Mouse (Mus musculus): ENCODE data around the gene Ttc37.

Ttc37 gene

DNA sequence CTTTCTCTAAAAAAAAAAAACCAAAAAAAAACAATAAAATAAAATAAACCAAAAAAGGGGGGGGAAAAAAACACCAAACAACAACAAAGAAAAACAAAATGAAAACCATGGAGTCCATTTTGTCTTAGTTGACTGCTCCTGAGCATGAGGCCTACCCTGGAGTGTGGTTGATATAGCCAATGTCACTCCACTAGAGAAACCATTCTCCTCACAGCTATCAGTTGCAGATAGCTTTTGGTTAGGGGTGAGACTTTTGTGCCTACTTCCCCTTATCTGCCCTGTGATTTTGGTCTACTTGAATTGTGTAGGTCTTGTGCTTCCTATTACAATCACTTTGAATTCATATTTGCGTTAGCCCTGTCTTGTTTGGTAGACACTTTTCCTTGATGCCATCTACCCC is 59.0 kb downstream of the Ttc37 start:
- DNase-seq (ENCODE audit: low read depth) = no peak

DNA sequence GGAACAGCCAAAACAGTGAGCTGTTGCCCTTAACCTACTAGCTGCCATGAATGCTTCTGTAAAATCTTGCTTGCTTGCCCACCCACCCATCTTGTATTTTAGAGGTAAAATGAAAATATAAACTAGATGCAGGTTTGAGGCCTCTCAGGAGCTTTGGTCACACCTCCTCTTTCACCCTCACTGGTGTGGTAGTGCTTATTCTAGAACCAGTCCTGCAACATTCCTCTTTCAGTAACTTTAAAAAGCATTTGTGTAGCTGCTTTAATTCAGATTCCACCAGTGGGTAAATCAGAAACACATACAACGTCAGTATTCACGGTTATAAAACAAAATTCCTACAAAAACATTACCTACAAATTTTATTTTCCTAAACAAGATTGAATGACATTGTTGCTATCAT is 62.1 kb downstream of the Ttc37 start:
- no peak for DNase-seq (ENCODE audit: low read depth)

DNA sequence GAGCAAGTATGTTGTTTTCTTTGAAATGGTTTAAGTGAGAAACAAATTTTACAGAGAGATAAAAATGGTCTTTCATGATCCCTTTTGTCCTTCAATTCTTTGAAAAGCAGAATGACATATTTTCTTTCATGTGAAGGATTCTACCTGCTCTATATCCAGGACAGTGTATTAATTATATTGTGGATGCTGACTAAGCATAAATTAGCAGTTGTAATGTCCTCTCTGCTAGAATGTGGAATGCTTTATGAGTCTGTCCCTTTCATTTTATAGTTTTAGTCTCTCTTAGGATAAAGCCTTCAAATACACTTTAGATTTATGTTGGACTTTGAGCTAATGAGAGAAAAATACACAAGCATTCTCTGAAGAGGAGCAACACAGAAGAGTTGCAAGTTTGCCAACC is 75.8 kb downstream of the Ttc37 start:
- DNase-seq (ENCODE audit: low read depth) = no peak

DNA sequence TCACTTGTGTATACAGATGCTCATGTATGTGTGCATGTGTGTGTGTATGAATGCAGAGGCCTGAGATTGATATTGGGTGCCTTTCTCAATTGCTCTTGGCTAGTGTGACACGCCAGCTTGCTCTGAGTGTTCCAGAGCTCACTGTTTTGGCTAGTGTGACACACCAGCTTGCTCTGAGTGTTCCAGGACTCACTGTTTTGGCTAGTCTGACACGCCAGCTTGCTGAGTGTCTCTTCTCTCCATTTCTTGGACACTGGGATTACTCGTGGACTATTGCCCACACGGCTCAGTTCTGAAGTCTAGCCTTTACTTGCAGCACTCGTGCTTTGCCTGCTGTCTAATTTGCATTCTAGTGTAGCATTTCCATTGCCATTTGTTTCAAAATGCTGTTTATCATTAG is 80.2 kb downstream of the Ttc37 start:
- no peak for DNase-seq (ENCODE audit: low read depth)

DNA sequence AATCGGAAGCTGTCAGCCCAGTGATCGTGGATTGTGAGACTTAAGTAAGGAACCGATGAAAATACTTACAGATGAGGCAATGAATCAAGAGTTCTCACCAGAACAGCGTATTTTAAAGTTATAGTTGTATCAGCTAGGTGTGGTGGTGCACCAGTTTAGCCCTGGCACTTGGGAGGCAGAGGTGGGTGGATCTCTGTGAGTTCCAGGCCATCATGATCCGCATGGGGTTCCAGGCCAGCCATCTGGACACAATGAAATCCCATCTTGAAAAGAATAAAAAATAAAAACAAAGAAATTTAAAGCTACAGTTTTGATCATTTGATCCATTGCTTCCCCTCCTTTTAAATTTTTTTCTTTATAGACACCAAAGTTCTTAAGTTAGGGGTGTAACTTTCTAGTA is 89.1 kb downstream of the Ttc37 start:
- no peak for DNase-seq (ENCODE audit: low read depth)

DNA sequence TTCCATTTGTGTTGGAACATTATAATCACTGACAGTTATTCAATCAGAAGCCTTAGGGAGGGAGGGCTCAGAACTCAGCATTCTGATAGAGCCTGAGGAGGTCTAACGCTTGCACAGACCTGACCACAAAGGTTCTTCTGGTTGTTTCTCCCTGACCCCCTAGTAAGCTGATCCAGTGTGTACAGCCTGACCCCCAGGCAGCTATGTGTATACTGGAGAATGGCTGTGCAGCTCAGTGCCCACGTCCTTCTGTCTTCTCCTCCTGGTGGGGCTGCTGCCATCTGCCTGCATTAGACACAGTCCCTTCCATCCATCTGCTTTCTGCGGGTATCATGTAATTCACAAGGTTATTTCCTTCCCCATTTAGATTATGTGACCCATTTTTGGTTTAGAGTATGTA is 90.7 kb downstream of the Ttc37 start:
- DNase-seq (ENCODE audit: low read depth) = no peak

DNA sequence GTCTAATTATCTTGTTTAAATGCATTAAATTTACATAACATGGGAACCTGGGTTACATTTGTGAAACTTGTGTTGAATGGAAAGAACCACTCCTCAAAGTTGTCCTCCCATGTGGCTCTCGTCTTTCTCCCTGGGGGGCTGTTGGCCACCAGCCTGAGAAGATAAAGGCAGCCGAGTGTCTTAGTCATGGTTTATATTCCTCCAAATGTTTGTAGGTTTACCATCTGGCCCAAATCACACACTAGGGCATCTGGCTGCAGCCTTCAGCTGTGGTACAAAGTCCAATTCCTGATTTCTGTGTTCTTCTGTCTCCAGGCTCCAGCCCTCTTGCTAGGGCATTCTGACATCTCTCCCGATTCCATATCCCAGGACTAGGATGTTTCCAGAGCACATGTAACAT is 91.7 kb downstream of the Ttc37 start:
- no peak for DNase-seq (ENCODE audit: low read depth)

DNA sequence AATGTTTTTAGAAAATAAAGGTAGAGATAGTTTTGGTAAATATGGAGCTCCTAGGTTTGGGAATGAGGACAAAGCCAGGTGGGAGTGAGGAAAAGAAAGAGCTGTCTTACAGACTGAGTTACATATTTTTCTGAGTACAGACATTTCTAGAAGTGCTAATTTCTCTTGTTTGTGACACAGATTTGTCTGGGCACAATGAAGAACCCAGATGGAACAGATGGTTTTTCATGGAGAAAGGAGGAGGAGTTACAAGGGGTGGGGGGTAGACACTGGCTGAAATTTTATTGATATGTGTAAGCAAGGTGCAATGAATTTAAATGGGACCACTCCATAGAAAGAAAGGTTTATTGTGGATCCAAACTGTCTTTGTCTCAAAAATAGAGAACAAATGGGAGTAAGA is 96.4 kb downstream of the Ttc37 start:
- no peak for DNase-seq (ENCODE audit: low read depth)

DNA sequence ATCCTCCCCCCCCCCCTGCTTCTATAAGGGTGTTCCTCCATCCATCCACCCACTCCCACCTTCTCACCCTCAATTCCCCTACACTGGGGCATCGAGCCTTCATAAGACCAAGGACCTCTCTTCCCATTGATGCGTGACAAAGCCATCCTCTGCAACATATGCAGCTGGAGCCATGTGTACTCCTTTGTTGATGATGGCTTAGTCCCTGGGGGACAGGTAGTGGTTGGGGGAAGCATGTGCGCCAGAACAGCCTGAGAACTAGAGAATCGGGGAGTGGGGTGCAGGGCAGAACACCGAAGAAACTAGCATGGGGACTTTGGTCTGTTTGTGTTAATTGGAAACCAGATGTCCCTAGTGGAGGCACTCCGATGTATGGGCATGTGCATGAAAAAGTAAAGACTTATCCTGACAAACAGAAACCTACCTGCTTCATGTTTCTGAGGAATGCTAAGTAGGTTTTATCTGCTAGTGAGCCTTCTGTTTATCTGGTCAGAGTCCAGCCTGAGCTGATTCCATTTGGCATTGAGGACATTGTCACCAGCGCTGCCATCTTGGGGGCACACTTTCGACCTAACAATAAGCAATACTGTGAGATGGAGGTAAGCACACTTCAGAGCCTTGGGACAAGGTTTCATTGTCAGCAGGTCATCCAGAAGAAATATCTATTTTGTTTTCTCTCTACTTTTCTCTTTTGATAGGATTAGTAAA is 97.1 kb downstream of the Ttc37 start:
- no peak for DNase-seq (ENCODE audit: low read depth)

DNA sequence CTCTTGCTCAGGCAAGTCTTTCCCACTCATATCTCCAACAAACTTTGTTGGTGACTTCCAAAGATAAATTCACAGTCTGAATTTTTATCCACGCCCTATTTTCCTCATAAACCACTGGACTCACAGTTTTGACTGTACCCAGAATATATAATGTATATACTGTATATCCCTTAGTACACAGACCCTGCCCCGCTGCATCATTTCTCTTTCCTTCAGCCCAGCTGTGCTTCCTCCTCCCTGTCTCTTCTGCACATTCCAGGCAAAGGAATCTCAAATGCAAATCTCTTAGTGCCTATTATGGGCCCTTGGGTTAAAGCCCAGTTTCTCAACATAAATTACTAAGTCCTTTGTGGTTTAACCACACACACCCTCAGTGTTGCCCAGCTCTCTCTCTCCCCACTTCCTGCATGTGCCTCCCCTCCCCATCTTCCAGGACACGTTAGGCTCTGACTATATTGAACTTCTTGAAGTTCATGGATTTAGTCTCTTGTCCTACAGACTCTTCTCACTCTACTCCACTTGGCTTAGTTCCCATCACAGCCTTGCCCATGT is 98.8 kb downstream of the Ttc37 start:
- no peak for DNase-seq (ENCODE audit: low read depth)

DNA sequence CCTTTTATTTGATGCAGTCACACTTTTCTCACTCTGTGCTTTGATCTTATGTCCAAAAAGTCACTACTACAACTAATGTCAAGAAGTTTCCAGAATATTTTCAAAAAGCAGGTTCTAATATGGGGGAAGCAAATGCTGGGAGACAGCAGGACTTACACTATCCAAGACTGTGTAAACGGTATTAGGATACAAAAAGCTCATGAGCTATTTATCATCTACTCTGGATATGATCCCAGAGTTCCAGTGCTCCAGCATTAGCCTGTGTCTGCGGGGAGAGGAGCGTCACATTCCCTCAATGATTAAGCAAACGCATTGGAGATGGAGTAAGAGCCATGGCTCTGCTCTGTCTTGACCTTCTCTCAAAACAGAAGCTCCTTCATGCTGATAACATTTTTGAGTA is 101.4 kb downstream of the Ttc37 start:
- DNase-seq (ENCODE audit: low read depth) = no peak

DNA sequence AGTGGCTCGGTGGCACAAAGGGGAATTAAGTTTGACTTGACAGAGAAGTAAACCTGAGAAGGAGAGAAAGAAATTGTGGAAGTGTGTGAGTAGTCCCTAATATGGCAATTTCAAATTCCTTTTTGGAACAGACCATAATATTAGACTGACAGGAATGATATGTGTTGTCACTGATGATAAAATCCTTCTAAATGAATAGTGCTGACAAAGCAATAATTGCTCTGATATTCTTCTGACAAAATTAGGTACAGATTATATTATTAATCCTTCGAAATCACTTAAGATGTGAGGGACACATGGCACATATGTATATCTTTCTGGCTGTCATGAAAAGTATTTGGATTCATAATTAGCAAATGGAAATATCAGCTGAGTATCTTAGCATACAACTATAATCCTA is 116.4 kb downstream of the Ttc37 start:
- no peak for DNase-seq (ENCODE audit: low read depth)

DNA sequence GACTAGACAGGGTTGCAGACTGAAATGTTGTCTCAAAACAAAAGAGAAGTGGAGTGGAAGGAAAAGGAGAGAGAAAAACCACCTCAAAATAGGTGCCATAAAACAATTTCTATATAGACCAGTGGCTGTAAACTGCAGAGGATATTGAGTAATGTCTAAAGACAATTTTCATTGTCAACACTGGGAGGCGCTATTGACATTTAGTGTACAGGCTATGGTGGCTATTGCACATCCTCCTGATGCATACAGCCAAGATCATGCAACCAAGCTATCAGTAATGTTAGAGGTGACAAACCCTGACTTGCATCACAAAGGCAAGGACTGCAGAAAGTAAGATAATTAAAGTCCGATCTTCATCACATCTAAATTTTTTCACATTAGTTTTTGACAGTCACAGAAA is 116.9 kb downstream of the Ttc37 start:
- DNase-seq (ENCODE audit: low read depth) = peak; percentile 8
